Mouse (Mus musculus): ENCODE measurements at regions not wholly inside any gene's neighbourhood (a gene's known extent, or its start where the extent isn't known, plus 50 kb on each side); places are given as distances from the start of the nearest gene placed in this dataset.

- DNase-seq = no peak
These were observed 70.8 kb upstream of the Med14 start for GRCm38 (mm10) chrX:12832709-12833108.

- no peak for DNase-seq
These were observed 67.3 kb upstream of the Med14 start for GRCm38 (mm10) chrX:12829165-12829564.

GRCm38 (mm10) chrX:12827299-12827872 lies 65.5 kb upstream of the Med14 start:
- no peak for DNase-seq

GRCm38 (mm10) chrX:12826646-12827045 lies 64.8 kb upstream of the Med14 start:
- no peak for DNase-seq

- DNase-seq = no peak
These were observed 63.4 kb upstream of the Med14 start for GRCm38 (mm10) chrX:12825262-12825661.

GRCm38 (mm10) chrX:12824497-12824896 lies 62.6 kb upstream of the Med14 start:
- DNase-seq = no peak

GRCm38 (mm10) chrX:12822777-12823176 lies 60.9 kb upstream of the Med14 start:
- DNase-seq = peak; percentile 4

GRCm38 (mm10) chrX:12813083-12813660 lies 51.3 kb upstream of the Med14 start:
- DNase-seq = no peak
